Mouse (Mus musculus) heart, embryonic 16.5 days (tissue): ENCODE results near the gene D430041D05Rik. TPM values are rescaled to one million over a fixed set of nuclear protein-coding genes. Genes with fewer than 3 reads are reported as not detected.

ENCODE experiments used
- ATAC-seq: fragments of 200-750 bp; cut with Nextera tagmentation; replicated peaks from 2 replicates; pipeline ENCODE4 v1.8.0; 2017; ENCODE audit warnings: moderate number of reproducible peaks; ENCODE audit not compliant: insufficient read depth, low FRiP score; ENCODE audit errors: extremely low read depth
- H3K27ac ChIP-seq: fragments of 300-500 bp; sonication (generic); 2 replicates; pipeline ENCODE4 v1.5.1; 2014; ENCODE audit warnings: mild to moderate bottlenecking, low read length, control low read depth, moderate library complexity
- H3K27me3 ChIP-seq: fragments of 300-500 bp; sonication (generic); 2 replicates; pipeline ENCODE4 v1.6.1; 2014; ENCODE audit warnings: low read length, mixed read lengths; ENCODE audit not compliant: control insufficient read depth, insufficient read depth
- H3K36me3 ChIP-seq: fragments of 300-500 bp; sonication (generic); 2 replicates; pipeline ENCODE4 v1.6.1; 2014; ENCODE audit not compliant: control insufficient read depth, insufficient read depth
- H3K4me1 ChIP-seq: fragments of 300-500 bp; sonication (generic); 2 replicates; pipeline ENCODE4 v1.6.1; 2014; ENCODE audit warnings: low read length, mixed read lengths; ENCODE audit not compliant: control insufficient read depth, insufficient read depth
- H3K4me2 ChIP-seq: fragments of 300-500 bp; sonication (generic); 2 replicates; pipeline ENCODE4 v1.6.1; 2014; ENCODE audit warnings: low read depth, mild to moderate bottlenecking, control low read depth, low read length
- H3K4me3 ChIP-seq: fragments of 300-500 bp; sonication (generic); 2 replicates; pipeline ENCODE4 v1.5.1; 2014; ENCODE audit warnings: mild to moderate bottlenecking, control low read depth, low read length
- H3K9ac ChIP-seq: fragments of 300-500 bp; sonication (generic); 2 replicates; pipeline ENCODE4 v1.6.1; 2014; ENCODE audit warnings: low read length, control low read depth
- H3K9me3 ChIP-seq: fragments of 300-500 bp; sonication (generic); replicated peaks from 2 replicates; pipeline ENCODE4 v1.6.1; 2016; ENCODE audit warnings: low read length; ENCODE audit not compliant: control insufficient read depth
- WGBS: fragments of 180-500 bp; shearing (Covaris S2); extraction: QIAGEN DNeasy Blood & Tissue Kit; methylation state at CpG from one replicate; pipeline ENCODE4 v1.1.7; 2014; 5-methylcytosine and 5-hydroxymethylcytosine counted together
- polyA plus RNA-seq: library from polyadenylated mRNA; unstranded; fragments of >200 nt; fragmentation: Nextera tagmentation; extraction: Ambion mirVana; gene quantifications from 2 replicates; pipeline ENCODE4 v1.2.1, GENCODE M21; 2015

The D430041D05Rik gene
- polyA plus RNA-seq, 1 experiment from 2014 or later, result 0.20 TPM

- WGBS, result 78% methylated on average over 3 of the region's 3 CpGs
- Histone ChIP-seq H3K4me3 (no peak overlapping the region), H3K4me2 (no peak overlapping the region), H3K9me3 (no peaks in the 10 kb centered on the region), H3K9ac (no peak overlapping the region), H3K27me3 (peaks cover 42% of the 10 kb centered on the region), H3K4me1 (peaks cover 8% of the 10 kb centered on the region), H3K36me3 (no peaks in the 10 kb centered on the region), H3K27ac (no peak overlapping the region)
- ATAC-seq, result no peak
Observed at GRCm38 (mm10) chr2:104413011-104413410, 2.2 kb upstream of the D430041D05Rik start.

GRCm38 (mm10) chr2:104412496-104412895, 1.7 kb upstream of the D430041D05Rik start:
- WGBS, result 32% methylated on average over 4 of the region's 4 CpGs
- H3K4me2 ChIP-seq, result no peak overlapping the region
- peaks cover 8% of the 10 kb centered on the region for H3K4me1 ChIP-seq
- no peak overlapping the region for H3K4me3 ChIP-seq
- H3K36me3 ChIP-seq, result no peaks in the 10 kb centered on the region
- no peak for ATAC-seq
- no peak overlapping the region for H3K9ac ChIP-seq
- peaks cover 45% of the 10 kb centered on the region for H3K27me3 ChIP-seq
- H3K27ac ChIP-seq, result no peak overlapping the region
- H3K9me3 ChIP-seq, result no peaks in the 10 kb centered on the region

- Histone ChIP-seq H3K36me3 (no peaks in the 10 kb centered on the region), H3K4me2 (no peak overlapping the region), H3K4me1 (peaks cover 8% of the 10 kb centered on the region), H3K9ac (no peak overlapping the region), H3K9me3 (no peaks in the 10 kb centered on the region), H3K27me3 (peaks cover 52% of the 10 kb centered on the region), H3K27ac (no peak overlapping the region), H3K4me3 (no peak overlapping the region)
- WGBS, result 84% methylated on average over 7 of the region's 7 CpGs
- ATAC-seq, result no peak
Observed at GRCm38 (mm10) chr2:104411806-104412205, 993 bp upstream of the D430041D05Rik start.

GRCm38 (mm10) chr2:104409851-104410821, 677 bp downstream of the D430041D05Rik start:
- Histone ChIP-seq H3K9me3 (no peaks in the 10 kb centered on the region), H3K4me2 (peak overlapping the region; percentile 100), H3K9ac (peak overlapping the region; percentile 73), H3K27ac (no peak overlapping the region), H3K4me3 (peak overlapping the region; percentile 71), H3K27me3 (peaks cover 54% of the 10 kb centered on the region), H3K36me3 (no peaks in the 10 kb centered on the region), H3K4me1 (peaks cover 8% of the 10 kb centered on the region)
- ATAC-seq, result peak; percentile 46
- under 1% methylated on average over 111 of the region's 111 CpGs for WGBS

- 79% methylated on average over 7 of the region's 7 CpGs for WGBS
- Histone ChIP-seq H3K4me2 (no peak overlapping the region), H3K27me3 (peaks cover 54% of the 10 kb centered on the region), H3K9ac (no peak overlapping the region), H3K36me3 (no peaks in the 10 kb centered on the region), H3K4me1 (peaks cover 8% of the 10 kb centered on the region), H3K4me3 (no peak overlapping the region), H3K27ac (no peak overlapping the region), H3K9me3 (no peaks in the 10 kb centered on the region)
- no peak for ATAC-seq
Observed at GRCm38 (mm10) chr2:104408351-104408750, 2.5 kb downstream of the D430041D05Rik start.

- H3K4me3 ChIP-seq, result no peak overlapping the region
- peaks cover 54% of the 10 kb centered on the region for H3K27me3 ChIP-seq
- H3K36me3 ChIP-seq, result no peaks in the 10 kb centered on the region
- peaks cover 8% of the 10 kb centered on the region for H3K4me1 ChIP-seq
- no peak overlapping the region for H3K4me2 ChIP-seq
- no peak for ATAC-seq
- H3K9me3 ChIP-seq, result no peaks in the 10 kb centered on the region
- H3K27ac ChIP-seq, result no peak overlapping the region
- 60% methylated on average over 4 of the region's 4 CpGs for WGBS
- no peak overlapping the region for H3K9ac ChIP-seq
Observed at GRCm38 (mm10) chr2:104407913-104408312, 2.9 kb downstream of the D430041D05Rik start.

- Histone ChIP-seq H3K36me3 (no peaks in the 10 kb centered on the region), H3K27me3 (peaks cover 22% of the 10 kb centered on the region), H3K27ac (no peak overlapping the region), H3K9me3 (peaks cover 8% of the 10 kb centered on the region), H3K4me2 (no peak overlapping the region), H3K4me1 (no peaks in the 10 kb centered on the region), H3K4me3 (no peak overlapping the region), H3K9ac (no peak overlapping the region)
- WGBS, result 87% methylated on average over 6 of the region's 6 CpGs
- ATAC-seq, result no peak
Observed at GRCm38 (mm10) chr2:104404036-104404435, 6.8 kb downstream of the D430041D05Rik start.

GRCm38 (mm10) chr2:104398651-104399290, 12.0 kb downstream of the D430041D05Rik start:
- no peak overlapping the region for H3K9ac ChIP-seq
- no peaks in the 10 kb centered on the region for H3K27me3 ChIP-seq
- no peak for ATAC-seq
- no peaks in the 10 kb centered on the region for H3K4me1 ChIP-seq
- H3K4me2 ChIP-seq, result no peak overlapping the region
- no peak overlapping the region for H3K4me3 ChIP-seq
- H3K9me3 ChIP-seq, result peaks cover 8% of the 10 kb centered on the region
- no peaks in the 10 kb centered on the region for H3K36me3 ChIP-seq
- H3K27ac ChIP-seq, result no peak overlapping the region
- 75% methylated on average over 6 of the region's 6 CpGs for WGBS

GRCm38 (mm10) chr2:104395961-104396360, 14.9 kb downstream of the D430041D05Rik start:
- no peaks in the 10 kb centered on the region for H3K27me3 ChIP-seq
- no peak overlapping the region for H3K4me3 ChIP-seq
- H3K9ac ChIP-seq, result no peak overlapping the region
- WGBS, result 77% methylated on average over 9 of the region's 9 CpGs
- H3K4me1 ChIP-seq, result no peaks in the 10 kb centered on the region
- H3K4me2 ChIP-seq, result no peak overlapping the region
- no peak overlapping the region for H3K27ac ChIP-seq
- peaks cover 8% of the 10 kb centered on the region for H3K9me3 ChIP-seq
- H3K36me3 ChIP-seq, result no peaks in the 10 kb centered on the region
- ATAC-seq, result no peak
